Mouse (Mus musculus) B cell, adult 67 days (primary cell): ENCODE measurements around the gene Raver1. TPM values are rescaled to one million over a fixed set of nuclear protein-coding genes. Genes with fewer than 3 reads are reported as not detected.

Experiments used
- total RNA-seq, 2 experiments: library from RNA; stranded (reverse); gene quantifications; 4 replicates each; pipeline ENCODE4 v1.2.4; 2023

Raver1 gene
- 100 to 1,000 TPM; 109 to 117 TPM for total RNA-seq

DNA sequence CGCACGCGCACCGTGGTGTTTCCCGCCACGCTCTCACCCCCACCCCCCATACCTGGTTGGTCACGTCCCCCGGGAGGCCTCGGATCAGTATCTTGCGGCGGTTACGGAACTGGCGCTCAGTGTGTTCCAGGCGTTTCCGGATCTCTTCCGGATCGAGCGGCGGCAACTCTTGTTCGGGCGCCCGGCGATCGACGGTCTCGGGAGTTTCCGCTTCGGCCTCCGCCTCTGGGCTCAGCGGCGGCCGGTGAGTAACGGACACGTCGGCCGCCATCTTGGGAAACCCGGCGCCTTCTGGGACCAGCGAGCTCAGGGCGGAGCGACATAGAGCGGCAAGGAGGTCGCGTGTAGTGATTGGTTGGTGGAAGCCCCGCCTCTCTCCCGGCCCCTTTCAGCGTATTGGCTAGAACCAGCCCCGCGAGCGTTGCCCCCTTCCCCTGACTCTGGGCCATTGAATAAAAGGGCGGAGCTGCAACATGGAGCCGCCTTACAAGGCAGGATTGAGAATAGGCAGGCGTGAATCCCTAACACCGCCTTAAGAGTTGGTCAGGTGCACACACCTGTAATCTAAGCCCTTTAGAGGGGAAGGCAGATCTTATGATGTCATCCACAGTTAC lies at the start of gene Raver1, which contains the start of gene Gm38431:
TSS of gene Raver1 (minus strand) at position 302 of the 614 bp plus-strand sequence.
TSS of gene Gm38431 (minus strand) at position 291 of the 614 bp plus-strand sequence.

DNA sequence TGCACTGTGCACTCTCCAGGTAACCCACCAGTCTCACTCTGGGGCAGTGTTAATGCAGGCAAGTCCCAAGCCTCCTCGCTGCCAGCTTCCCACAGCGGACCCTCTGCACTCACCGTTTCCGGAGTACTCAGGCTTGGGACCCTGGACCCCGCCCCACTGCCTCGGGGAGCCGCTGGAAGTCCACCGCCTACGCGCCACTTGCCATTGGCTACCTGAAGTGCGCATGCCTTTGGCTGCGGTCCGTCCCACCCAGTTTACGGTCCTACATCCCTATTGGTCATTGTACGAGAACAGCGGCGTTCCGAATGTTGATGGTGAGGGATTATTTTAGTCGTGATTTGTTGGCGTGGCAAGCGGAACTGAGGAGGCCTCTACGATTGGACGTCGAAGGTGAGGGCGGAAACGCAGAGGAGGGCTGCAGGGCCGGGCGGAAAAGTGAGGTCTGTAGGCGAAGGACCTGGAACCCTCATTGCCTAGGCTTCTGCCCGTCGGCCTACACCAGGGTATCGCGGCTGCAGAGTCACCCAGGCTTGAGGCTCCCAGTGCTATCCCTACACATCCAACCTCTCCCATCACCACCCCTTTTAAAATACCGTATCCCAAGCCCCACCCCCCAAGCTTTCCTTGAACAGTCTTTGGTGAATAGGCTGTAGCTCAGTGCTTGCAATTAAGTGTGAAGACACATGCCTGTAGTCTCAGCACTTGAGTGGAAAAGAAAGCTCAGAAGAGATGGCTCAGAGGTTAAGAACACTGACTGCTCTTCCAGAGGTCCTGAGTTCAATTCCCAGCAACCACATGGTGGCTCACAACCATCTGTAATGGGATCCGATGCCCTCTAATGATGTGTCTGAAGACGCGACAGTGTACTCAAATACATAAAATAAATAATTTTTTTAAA lies 39.5 kb upstream of the Raver1 start, which contains the start of gene Tyk2:
TSS of gene Tyk2 (minus strand) at position 185 of the 898 bp plus-strand sequence.

DNA sequence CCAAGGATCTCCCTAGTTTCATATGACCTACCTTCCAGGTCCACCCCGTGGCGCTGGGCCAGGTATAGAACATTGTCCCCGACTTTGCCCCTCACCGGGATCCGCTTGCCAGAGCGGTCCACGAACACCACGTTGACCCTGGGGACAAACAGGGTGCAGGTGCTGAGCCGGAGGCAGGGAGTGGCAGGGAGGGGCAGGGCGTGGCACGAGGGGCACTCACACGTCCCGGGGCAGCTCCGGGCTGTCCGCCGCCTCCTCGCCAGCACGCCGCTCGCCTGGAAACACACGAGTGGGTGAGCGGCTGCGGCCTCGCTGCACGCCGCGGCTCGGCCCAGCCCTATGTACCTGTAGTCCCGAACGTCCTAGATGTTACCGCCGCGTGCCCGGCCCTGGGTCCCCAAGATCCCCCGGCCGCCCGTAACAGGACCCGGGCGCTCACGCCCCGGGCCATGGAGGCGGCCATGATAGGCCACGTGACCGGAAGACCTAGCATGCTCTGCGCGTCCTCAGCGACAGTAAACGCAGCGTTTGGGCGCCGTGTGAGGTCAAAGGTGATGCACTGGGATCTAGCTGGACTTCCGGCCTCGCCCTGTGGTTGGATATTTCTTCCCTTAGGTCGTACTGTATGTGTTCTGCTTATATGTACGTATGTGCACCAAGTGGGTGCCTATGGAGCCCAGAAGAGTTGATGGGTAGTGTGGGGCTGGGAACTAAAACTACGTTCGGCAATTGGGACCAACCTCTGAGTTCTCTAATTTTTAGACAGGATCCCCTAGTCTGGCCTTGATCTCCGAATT lies 18.6 kb downstream of the Raver1 start, which contains the start of the genes Gm49373 and Fdx1l:
TSS of gene Gm49373 (minus strand) at position 53 of the 797 bp plus-strand sequence.
TSS of gene Fdx1l (minus strand) at position 571 of the 797 bp plus-strand sequence.

DNA sequence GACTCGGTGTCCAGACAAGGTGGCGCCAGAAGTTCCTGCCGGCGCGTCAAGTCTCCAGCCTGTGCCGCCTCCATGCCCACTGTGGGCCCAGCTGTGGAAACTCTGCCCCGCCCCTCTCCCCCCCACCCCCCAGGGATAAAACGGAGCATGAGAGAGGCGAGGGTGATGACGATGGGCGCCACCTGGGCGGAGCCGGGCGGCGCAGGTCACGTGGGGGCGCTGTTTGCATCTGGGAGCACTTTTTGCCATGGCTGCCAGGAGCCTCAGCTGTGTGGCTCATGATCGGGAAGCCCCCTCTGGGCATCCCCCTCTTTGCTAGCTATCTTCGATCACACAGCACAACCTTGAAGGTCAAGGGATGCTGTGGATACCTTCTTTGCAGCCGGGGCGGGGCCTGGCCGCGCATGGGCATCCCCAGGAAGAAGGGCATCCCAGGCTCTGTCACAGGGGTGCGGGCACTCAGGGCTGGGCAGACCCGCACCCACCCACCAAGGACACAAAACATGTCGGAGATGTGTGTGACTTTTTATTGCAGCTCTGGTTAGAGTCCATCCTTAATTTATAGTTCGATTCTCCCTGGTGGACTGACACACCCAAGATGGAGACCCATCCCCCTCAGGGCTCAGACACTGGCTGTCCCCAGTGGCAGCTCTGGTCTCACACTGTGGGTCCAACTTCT lies 24.7 kb downstream of the Raver1 start, which contains the start of gene Zglp1:
TSS of gene Zglp1 (minus strand) at position 88 of the 679 bp plus-strand sequence.

DNA sequence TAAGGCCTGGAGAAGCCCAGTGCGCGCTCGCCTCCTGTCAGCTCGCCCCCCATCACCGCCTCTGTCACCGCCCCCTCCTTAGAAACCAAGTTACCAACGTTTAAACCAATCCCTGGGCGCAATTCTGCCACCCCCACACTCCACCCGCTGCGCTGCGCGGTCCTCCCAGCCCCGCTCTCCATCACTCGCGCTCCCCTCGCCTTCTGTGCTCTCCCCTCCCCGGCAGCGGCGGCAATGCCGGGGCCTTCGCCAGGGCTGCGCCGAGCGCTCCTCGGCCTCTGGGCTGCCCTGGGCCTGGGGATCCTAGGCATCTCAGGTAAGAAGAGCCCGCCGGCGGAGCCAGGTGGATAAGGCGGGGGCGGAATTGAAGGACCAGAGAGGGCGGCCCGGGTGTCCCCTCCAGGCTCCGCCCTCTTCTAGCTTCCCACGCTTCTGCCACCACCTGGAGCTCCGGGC lies 59.9 kb downstream of the Raver1 start, which contains the start of gene Icam5:
TSS of gene Icam5 (plus strand) at position 178 of the 456 bp plus-strand sequence.

DNA sequence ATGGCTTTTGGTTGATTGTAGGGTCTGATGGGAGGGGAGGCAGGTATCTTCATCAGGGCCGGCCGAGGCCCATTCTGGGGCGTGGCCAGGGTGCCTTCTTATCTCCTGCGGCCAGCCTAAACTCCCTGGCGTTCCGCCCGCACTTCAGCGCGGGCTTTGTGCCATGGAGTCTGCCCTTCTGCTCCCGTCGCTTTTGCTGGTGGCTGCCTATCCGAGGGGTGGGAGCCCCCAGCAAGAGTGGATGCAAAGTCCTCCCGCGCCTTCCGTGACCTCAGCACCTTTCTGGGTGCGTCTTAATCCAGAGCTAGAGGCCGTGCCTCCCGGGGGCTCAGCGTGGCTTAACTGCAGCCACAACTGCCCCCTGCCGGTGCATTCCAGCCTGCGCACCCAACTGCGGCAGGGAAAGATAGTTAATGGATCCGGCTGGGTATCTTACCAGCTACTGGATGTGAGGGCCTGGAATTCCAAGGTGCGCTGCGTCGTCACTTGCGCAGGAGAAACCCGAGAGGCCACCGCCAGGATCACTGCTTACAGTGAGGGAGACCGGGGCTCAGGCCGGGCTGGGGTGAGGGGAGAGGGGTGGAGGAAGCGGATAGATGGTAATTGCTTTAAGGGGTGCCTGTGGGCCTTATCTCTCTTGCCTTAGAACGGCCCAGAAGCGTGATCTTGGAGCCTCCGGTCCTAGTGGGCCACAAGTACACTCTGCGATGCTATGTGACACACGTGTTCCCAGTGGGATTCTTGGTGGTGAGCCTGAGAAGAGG lies 62.3 kb downstream of the Raver1 start, which contains the start of gene Icam4:
TSS of gene Icam4 (plus strand) at position 83 of the 764 bp plus-strand sequence.

Other genes with a start within 250 kb of the Raver1 start
- 10 to 100 TPM; 46.3 to 59.5 TPM for gene A230050P20Rik, start 223.4 kb downstream of the Raver1 start, total RNA-seq
- gene Angptl6, start 212.3 kb downstream of the Raver1 start, total RNA-seq: 1 to 10 TPM in 1 of 2 experiments, under 1 TPM in 1; 0.71 to 1.0 TPM
- gene Ppan, start 203.8 kb downstream of the Raver1 start, total RNA-seq: 100 to 1,000 TPM; 123 to 133 TPM
- 100 to 1,000 TPM; 184 to 200 TPM for gene Eif3g, start 193.4 kb downstream of the Raver1 start, total RNA-seq
- 10 to 100 TPM; 76.1 to 83.9 TPM for gene Dnmt1, start 132.1 kb downstream of the Raver1 start, total RNA-seq
- gene S1pr2, start 115.2 kb downstream of the Raver1 start, total RNA-seq: 1 to 10 TPM; 2.5 to 3.1 TPM
- 10 to 100 TPM; 54.8 to 56.5 TPM for gene Mrpl4, start 89.3 kb downstream of the Raver1 start, total RNA-seq
- 10 to 100 TPM; 58.0 TPM for gene Icam1, start 76.0 kb downstream of the Raver1 start, total RNA-seq
- gene Icam4, start 62.6 kb downstream of the Raver1 start, total RNA-seq: under 1 TPM in 1 of 2 experiments, not detected in 1; 0.73 TPM
- gene Icam5, start 59.9 kb downstream of the Raver1 start, total RNA-seq: under 1 TPM; 0.18 to 0.29 TPM
- 1 to 10 TPM in 1 of 2 experiments, not detected in 1; 2.0 TPM for gene Zglp1, start 24.9 kb downstream of the Raver1 start, total RNA-seq
- gene Gm49373, start 18.9 kb downstream of the Raver1 start, total RNA-seq: 1 to 10 TPM; 2.0 to 2.3 TPM
- 10 to 100 TPM; 27.0 to 29.9 TPM for gene Fdx1l, start 18.4 kb downstream of the Raver1 start, total RNA-seq
- gene Gm38431, start within 50 bp of the Raver1 start, total RNA-seq: 10 to 100 TPM in 1 of 2 experiments, 1 to 10 TPM in 1; 7.7 to 10.6 TPM
- 10 to 100 TPM; 64.0 to 68.8 TPM for gene Tyk2, start 39.2 kb upstream of the Raver1 start, total RNA-seq
- gene Cdc37, start 58.0 kb upstream of the Raver1 start, total RNA-seq: 100 to 1,000 TPM; 103 to 110 TPM
- 10 to 100 TPM; 10.2 to 10.4 TPM for gene Pde4a, start 73.7 kb upstream of the Raver1 start, total RNA-seq
- gene Keap1, start 147.4 kb upstream of the Raver1 start, total RNA-seq: 10 to 100 TPM; 30.9 to 43.4 TPM
- gene S1pr5, start 156.4 kb upstream of the Raver1 start, total RNA-seq: under 1 TPM; 0.30 to 0.35 TPM
- 10 to 100 TPM; 55.8 to 57.5 TPM for gene Atg4d, start 173.3 kb upstream of the Raver1 start, total RNA-seq
- gene Kri1, start 196.0 kb upstream of the Raver1 start, total RNA-seq: 100 to 1,000 TPM; 151 to 153 TPM
- 10 to 100 TPM; 28.0 to 33.7 TPM for gene Cdkn2d, start 199.4 kb upstream of the Raver1 start, total RNA-seq
- 1 to 10 TPM; 2.7 to 2.9 TPM for gene Ap1m2, start 220.3 kb upstream of the Raver1 start, total RNA-seq
- 100 to 1,000 TPM; 368 to 370 TPM for gene Slc44a2, start 228.7 kb upstream of the Raver1 start, total RNA-seq